Comparison of ENCODE assay signal across 8 mouse cellular contexts in the genomic region with DNA sequence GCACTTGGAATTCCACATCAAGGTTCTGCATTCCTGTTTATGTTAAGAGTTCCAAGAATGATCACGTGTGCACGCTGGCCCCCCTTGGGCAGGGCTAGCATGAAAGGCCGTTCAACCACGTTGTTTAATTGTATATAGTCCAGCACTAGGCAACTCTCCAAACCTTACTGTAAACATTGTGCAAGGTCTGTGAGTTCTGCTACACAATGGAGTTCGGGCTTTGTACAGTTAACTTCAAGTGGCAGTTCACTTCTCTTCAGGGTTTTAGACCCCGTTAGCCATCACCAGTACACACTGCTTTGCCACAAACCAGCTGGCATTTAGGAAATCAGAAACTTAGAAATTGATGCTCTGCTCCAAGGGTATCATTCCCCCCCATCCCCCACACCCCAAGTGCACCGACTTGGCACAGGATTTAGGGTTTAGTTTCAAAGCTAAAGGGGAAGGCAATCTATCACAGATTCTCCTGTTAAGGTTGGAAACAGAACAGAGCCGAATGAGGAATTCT. TPM values are rescaled to one million over a fixed set of nuclear protein-coding genes. Genes with fewer than 3 reads are reported as not detected.
DNase-seq lines count a peak whose midpoint lies in the region; ATAC-seq lines count a peak whose summit lies in the region.

No protein-coding gene starts in this region.

- no peak overlapping the region for H3K27ac ChIP-seq in midbrain, embryonic 15.5 days
- no peak overlapping the region for H3K27ac ChIP-seq in midbrain, embryonic 10.5 days (replicated peaks)
- H3K27ac ChIP-seq in forebrain, embryonic 16.5 days (ENCODE audit: low read length) = no peak overlapping the region

- H3K27me3 ChIP-seq in midbrain, embryonic 15.5 days (replicated peaks) = no peaks in the 10 kb centered on the region
- no peaks in the 10 kb centered on the region for H3K27me3 ChIP-seq in midbrain, embryonic 10.5 days (ENCODE audit: low read depth, poor library complexity, severe bottlenecking)
- H3K27me3 ChIP-seq in forebrain, embryonic 16.5 days (replicated peaks; ENCODE audit: control insufficient read depth, insufficient read depth, low read length) = no peaks in the 10 kb centered on the region

- H3K4me1 ChIP-seq in midbrain, embryonic 15.5 days = no peaks in the 10 kb centered on the region
- H3K4me1 ChIP-seq in midbrain, embryonic 10.5 days = no peaks in the 10 kb centered on the region
- H3K4me1 ChIP-seq in forebrain, embryonic 16.5 days (replicated peaks; ENCODE audit: control insufficient read depth, insufficient read depth, low read length) = peaks cover 5% of the 10 kb centered on the region

- H3K9ac ChIP-seq in midbrain, embryonic 15.5 days = no peak overlapping the region
- H3K9ac ChIP-seq in forebrain, embryonic 16.5 days (replicated peaks; ENCODE audit: low read depth, low read length) = no peak overlapping the region

- no peak for DNase-seq in midbrain, embryonic 10.5 days (ENCODE audit: low spot score)
- DNase-seq in liver = peak; percentile 32
- peak; percentile 36 for DNase-seq in ovary, postnatal 36 days (ENCODE audit: low spot score)
- DNase-seq in gastrocnemius, postnatal 4 days (ENCODE audit: low spot score in 2 of 2) = no peak
- DNase-seq in left cerebral cortex, adult 11 months (ENCODE audit: low spot score) = no peak
- DNase-seq in right cerebral cortex, adult 2 months (ENCODE audit: low spot score in 2 of 2) = no peak

- no peak overlapping the region for H3K4me2 ChIP-seq in midbrain, embryonic 15.5 days
- H3K4me2 ChIP-seq in forebrain, embryonic 16.5 days (ENCODE audit: low read length) = peak overlapping the region; percentile 40

- no peaks in the 10 kb centered on the region for H3K9me3 ChIP-seq in midbrain, embryonic 15.5 days
- H3K9me3 ChIP-seq in midbrain, embryonic 10.5 days (replicated peaks) = no peaks in the 10 kb centered on the region
- no peaks in the 10 kb centered on the region for H3K9me3 ChIP-seq in forebrain, embryonic 16.5 days (ENCODE audit: control insufficient read depth, low read length)

- peak; percentile 52; the same call in 1 of the 2 replicates for ATAC-seq in midbrain, embryonic 15.5 days (replicated peaks)
- ATAC-seq in forebrain, embryonic 16.5 days = peak; percentile 59; the same call in 1 of the 2 replicates

- no peak overlapping the region for H3K4me3 ChIP-seq in midbrain, embryonic 15.5 days
- H3K4me3 ChIP-seq in midbrain, embryonic 10.5 days = no peak overlapping the region
- no peak overlapping the region for H3K4me3 ChIP-seq in forebrain, embryonic 16.5 days (replicated peaks; ENCODE audit: low read length)

- H3K36me3 ChIP-seq in midbrain, embryonic 15.5 days (replicated peaks) = no peaks in the 10 kb centered on the region
- H3K36me3 ChIP-seq in midbrain, embryonic 10.5 days = no peaks in the 10 kb centered on the region
- H3K36me3 ChIP-seq in forebrain, embryonic 16.5 days (ENCODE audit: control insufficient read depth, insufficient read depth) = no peaks in the 10 kb centered on the region

- 68% methylated on average over 8 of the region's 8 CpGs for WGBS in midbrain, embryonic 15.5 days
- 79% methylated on average over 8 of the region's 8 CpGs for WGBS in midbrain, embryonic 10.5 days
- 14% methylated on average over 8 of the region's 8 CpGs for WGBS in forebrain, embryonic 16.5 days

RNA-seq across cellular contexts. Expression of a gene that starts 22.5 kb away (rescaled TPM):
- polyA plus RNA-seq in midbrain, embryonic 15.5 days (2015; fragmentation: Nextera tagmentation; extraction: Ambion mirVana) = 50.5 and 50.9 TPM in 2 replicates
- polyA plus RNA-seq in midbrain, embryonic 10.5 days (2016; fragmentation: Nextera tagmentation; extraction: Ambion mirVana) = 49.3 and 53.2 TPM in 2 replicates
- polyA plus RNA-seq in forebrain, embryonic 16.5 days (2015; fragmentation: Nextera tagmentation; extraction: Ambion mirVana) = 23.7 and 23.8 TPM in 2 replicates
- 10 to 100 TPM; 69.9 to 75.5 TPM for total RNA-seq in gastrocnemius, postnatal 4 days (2021)

Comparison
In these comparisons a context has a peak if more than half of its experiments do, and no peak if none do; other contexts are left out.
1. DNase-seq: peak in liver (single experiment) and ovary, postnatal 36 days (single experiment); none in midbrain, embryonic 10.5 days (single experiment), gastrocnemius, postnatal 4 days (0 of 2), left cerebral cortex, adult 11 months (single experiment) and right cerebral cortex, adult 2 months (0 of 2).